Mouse (Mus musculus) liver, embryonic 12.5 days (tissue): ENCODE measurements around the gene Insr. TPM values are rescaled to one million over a fixed set of nuclear protein-coding genes. Genes with fewer than 3 reads are reported as not detected.
"Not testable (repeated sequence)": the region's sequence is repeated elsewhere in the genome, so short reads cannot be mapped to it uniquely, and the experiment has no call there.

ENCODE experiments used
- ATAC-seq: fragments of 200-750 bp; cut with Nextera tagmentation; 2 replicates; pipeline ENCODE4 v1.8.0; 2017; ENCODE audit warnings: moderate number of reproducible peaks, mild to moderate bottlenecking, moderate library complexity
- H3K27ac ChIP-seq: fragments of 300-500 bp; sonication (generic); 2 replicates; pipeline ENCODE4 v1.5.1; 2016; ENCODE audit warnings: mild to moderate bottlenecking
- H3K27me3 ChIP-seq: fragments of 300-500 bp; sonication (generic); replicated peaks from 2 replicates; pipeline ENCODE4 v1.6.1; 2016; ENCODE audit warnings: mild to moderate bottlenecking, moderate library complexity
- H3K36me3 ChIP-seq: fragments of 300-500 bp; sonication (generic); 2 replicates; pipeline ENCODE4 v1.6.1; 2016; ENCODE audit warnings: mild to moderate bottlenecking, moderate library complexity
- H3K4me1 ChIP-seq: fragments of 300-500 bp; sonication (generic); 2 replicates; pipeline ENCODE4 v1.6.1; 2016
- H3K4me2 ChIP-seq: fragments of 300-500 bp; sonication (generic); 2 replicates; pipeline ENCODE4 v1.6.1; 2016; ENCODE audit warnings: mild to moderate bottlenecking, moderate library complexity
- H3K4me3 ChIP-seq: fragments of 300-500 bp; sonication (generic); 2 replicates; pipeline ENCODE4 v1.5.1; 2016; ENCODE audit warnings: mild to moderate bottlenecking, moderate library complexity
- H3K9ac ChIP-seq: fragments of 300-500 bp; sonication (generic); 2 replicates; pipeline ENCODE4 v1.6.1; 2016; ENCODE audit warnings: mild to moderate bottlenecking, moderate library complexity
- H3K9me3 ChIP-seq: fragments of 300-500 bp; sonication (generic); replicated peaks from 2 replicates; pipeline ENCODE4 v1.6.1; 2016; ENCODE audit warnings: mild to moderate bottlenecking, moderate library complexity
- WGBS: fragments of 180-500 bp; shearing (Covaris S2); methylation state at CpG from one replicate; pipeline ENCODE4 v1.1.7; 2016; ENCODE audit not compliant: insufficient replicate concordance; 5-methylcytosine and 5-hydroxymethylcytosine counted together
- polyA plus RNA-seq: library from polyadenylated mRNA; unstranded; fragments of >200 nt; fragmentation: Nextera tagmentation; extraction: Ambion mirVana; gene quantifications from 2 replicates; pipeline ENCODE4 v1.2.1, GENCODE M21; 2016

The Insr gene
- polyA plus RNA-seq = 18.1 and 20.1 TPM in 2 replicates

- peak within 1 kb of the TSS; percentile 84 for H3K27ac ChIP-seq
- peaks cover 7% of the 10 kb centered on the region for H3K36me3 ChIP-seq
- peaks cover 46% of the 10 kb centered on the region for H3K4me1 ChIP-seq
- H3K27me3 ChIP-seq = no peaks in the 10 kb centered on the region
- WGBS = under 1% methylated on average over 59 of the region's 61 CpGs
- peak within 1 kb of the TSS; percentile 90 for H3K4me2 ChIP-seq
- ATAC-seq = peak; percentile 96
- peak within 1 kb of the TSS; percentile 85 for H3K4me3 ChIP-seq
- peak within 1 kb of the TSS; percentile 91 for H3K9ac ChIP-seq
- H3K9me3 ChIP-seq = no peaks in the 10 kb centered on the region
Observed at GRCm38 (mm10) chr8:3278934-3279720, at the start of gene Insr. Gene Insr, minus strand, starts transcription at chr8:3279617.

- no peak for ATAC-seq
- Histone ChIP-seq H3K9me3 (no peaks in the 10 kb centered on the region), H3K4me1 (no peaks in the 10 kb centered on the region), H3K4me3 (no peak overlapping the region), H3K27ac (no peak overlapping the region), H3K4me2 (no peak overlapping the region), H3K36me3 (no peaks in the 10 kb centered on the region), H3K9ac (no peak overlapping the region), H3K27me3 (no peaks in the 10 kb centered on the region)
- WGBS = 15% methylated on average over 8 of the region's 8 CpGs
Observed at GRCm38 (mm10) chr8:3327538-3328245, 48.3 kb upstream of the Insr start.

- WGBS = 32% methylated on average over 1 of the region's 1 CpGs
- Histone ChIP-seq H3K36me3 (no peaks in the 10 kb centered on the region), H3K4me2 (no peak overlapping the region), H3K27me3 (no peaks in the 10 kb centered on the region), H3K27ac (no peak overlapping the region), H3K9ac (no peak overlapping the region), H3K4me1 (no peaks in the 10 kb centered on the region), H3K9me3 (no peaks in the 10 kb centered on the region), H3K4me3 (no peak overlapping the region)
- ATAC-seq = no peak
Observed at GRCm38 (mm10) chr8:3327056-3327455, 47.6 kb upstream of the Insr start.

- Histone ChIP-seq H3K4me3 (no peak overlapping the region), H3K27ac (no peak overlapping the region), H3K9me3 (no peaks in the 10 kb centered on the region), H3K4me2 (no peak overlapping the region), H3K27me3 (no peaks in the 10 kb centered on the region), H3K36me3 (no peaks in the 10 kb centered on the region), H3K9ac (no peak overlapping the region), H3K4me1 (no peaks in the 10 kb centered on the region)
- ATAC-seq = no peak
- 45% methylated on average over 2 of the region's 2 CpGs for WGBS
Observed at GRCm38 (mm10) chr8:3324253-3324652, 44.8 kb upstream of the Insr start.

GRCm38 (mm10) chr8:3319267-3319666 is 39.9 kb upstream of the Insr start:
- H3K4me1 ChIP-seq = not testable (repeated sequence)
- 86% methylated on average over 11 of the region's 11 CpGs for whole genome bisulfite sequencing

GRCm38 (mm10) chr8:3316585-3316984 is 37.2 kb upstream of the Insr start:
- Histone ChIP-seq H3K4me3 (no peak overlapping the region), H3K4me1 (no peaks in the 10 kb centered on the region), H3K9ac (no peak overlapping the region), H3K36me3 (no peaks in the 10 kb centered on the region), H3K27ac (no peak overlapping the region), H3K4me2 (no peak overlapping the region), H3K27me3 (no peaks in the 10 kb centered on the region), H3K9me3 (no peaks in the 10 kb centered on the region)
- 75% methylated on average over 5 of the region's 5 CpGs for WGBS
- no peak for ATAC-seq

More at GRCm38 (mm10) chr8:3319267-3319666, 39.9 kb upstream of the Insr start:
- not testable (repeated sequence) for H3K9me3 ChIP-seq, ATAC-seq, H3K27ac ChIP-seq, H3K4me2 ChIP-seq, H3K36me3 ChIP-seq, H3K9ac ChIP-seq, H3K27me3 ChIP-seq, H3K4me3 ChIP-seq

GRCm38 (mm10) chr8:3314345-3314744 is 34.9 kb upstream of the Insr start:
- Histone ChIP-seq H3K27ac (no peak overlapping the region), H3K9ac (no peak overlapping the region), H3K9me3 (no peaks in the 10 kb centered on the region), H3K4me2 (no peak overlapping the region), H3K4me1 (no peaks in the 10 kb centered on the region), H3K36me3 (no peaks in the 10 kb centered on the region), H3K4me3 (no peak overlapping the region), H3K27me3 (no peaks in the 10 kb centered on the region)
- no peak for ATAC-seq
- 45% methylated on average over 2 of the region's 2 CpGs for WGBS

- Histone ChIP-seq H3K4me3 (no peak overlapping the region), H3K9me3 (no peaks in the 10 kb centered on the region), H3K4me2 (no peak overlapping the region), H3K9ac (no peak overlapping the region), H3K36me3 (no peaks in the 10 kb centered on the region), H3K27me3 (no peaks in the 10 kb centered on the region), H3K27ac (no peak overlapping the region), H3K4me1 (no peaks in the 10 kb centered on the region)
- ATAC-seq = no peak
- WGBS = 39% methylated on average over 3 of the region's 3 CpGs
Observed at GRCm38 (mm10) chr8:3313843-3314242, 34.4 kb upstream of the Insr start.

GRCm38 (mm10) chr8:3313417-3313816 is 34.0 kb upstream of the Insr start:
- not testable (repeated sequence) for H3K27me3 ChIP-seq, H3K4me1 ChIP-seq, H3K9me3 ChIP-seq, H3K36me3 ChIP-seq, H3K4me3 ChIP-seq, H3K27ac ChIP-seq, H3K4me2 ChIP-seq, H3K9ac ChIP-seq, ATAC-seq
- 28% methylated on average over 1 of the region's 1 CpGs for WGBS

GRCm38 (mm10) chr8:3311482-3311881 is 32.1 kb upstream of the Insr start:
- Histone ChIP-seq H3K36me3 (no peaks in the 10 kb centered on the region), H3K4me1 (no peaks in the 10 kb centered on the region), H3K27me3 (no peaks in the 10 kb centered on the region), H3K9me3 (0 out of 2 replicates have a peak, but pooled peaks cover 1% of the 10 kb centered on the region), H3K4me2 (no peak overlapping the region), H3K27ac (no peak overlapping the region), H3K4me3 (no peak overlapping the region), H3K9ac (no peak overlapping the region)
- 53% methylated on average over 4 of the region's 4 CpGs for WGBS
- no peak for ATAC-seq

- no peak overlapping the region for H3K9ac ChIP-seq
Observed at GRCm38 (mm10) chr8:3309636-3310035, 30.2 kb upstream of the Insr start.

GRCm38 (mm10) chr8:3308205-3308800 is 28.9 kb upstream of the Insr start:
- H3K4me1 ChIP-seq = not testable (repeated sequence)
- 67% methylated on average over 13 of the region's 13 CpGs for WGBS

More at GRCm38 (mm10) chr8:3309636-3310035, 30.2 kb upstream of the Insr start:
- H3K4me2 ChIP-seq = no peak overlapping the region
- no peak for ATAC-seq
- no peaks in the 10 kb centered on the region for H3K27me3 ChIP-seq
- 65% methylated on average over 11 of the region's 11 CpGs for WGBS
- H3K4me1 ChIP-seq = no peaks in the 10 kb centered on the region
- H3K9me3 ChIP-seq = 0 out of 2 replicates have a peak, but pooled peaks cover 5% of the 10 kb centered on the region
- H3K4me3 ChIP-seq = no peak overlapping the region
- no peaks in the 10 kb centered on the region for H3K36me3 ChIP-seq
- H3K27ac ChIP-seq = no peak overlapping the region

More at GRCm38 (mm10) chr8:3308205-3308800, 28.9 kb upstream of the Insr start:
- not testable (repeated sequence) for H3K27ac ChIP-seq, H3K9ac ChIP-seq, H3K4me3 ChIP-seq, H3K4me2 ChIP-seq, ATAC-seq, H3K36me3 ChIP-seq, H3K27me3 ChIP-seq, H3K9me3 ChIP-seq
